Mouse (Mus musculus): ENCODE data around the gene Cebpg. TPM values are rescaled to one million over a fixed set of nuclear protein-coding genes. Genes with fewer than 3 reads are reported as not detected.

The Cebpg gene
- total RNA-seq, 1 experiment from 2014 or later: 69.0 TPM

- ATAC-seq (replicated peaks; ENCODE audit: insufficient number of reproducible peaks, low FRiP score, low TSS enrichment, poor library complexity, severe bottlenecking): no peak
Observed at GRCm38 (mm10) chr7:35029228-35029627, 27.1 kb downstream of the Cebpg start.

GRCm38 (mm10) chr7:35028559-35028958 lies 27.8 kb downstream of the Cebpg start:
- ATAC-seq (replicated peaks; ENCODE audit: insufficient number of reproducible peaks, low FRiP score, low TSS enrichment, poor library complexity, severe bottlenecking): no peak

- no peak for ATAC-seq (replicated peaks; ENCODE audit: insufficient number of reproducible peaks, low FRiP score, low TSS enrichment, poor library complexity, severe bottlenecking)
Observed at GRCm38 (mm10) chr7:35027801-35028420, 28.5 kb downstream of the Cebpg start.

GRCm38 (mm10) chr7:35026838-35027291 lies 29.5 kb downstream of the Cebpg start:
- ATAC-seq (replicated peaks; ENCODE audit: insufficient number of reproducible peaks, low FRiP score, low TSS enrichment, poor library complexity, severe bottlenecking): no peak

- no peak for ATAC-seq (replicated peaks; ENCODE audit: insufficient number of reproducible peaks, low FRiP score, low TSS enrichment, poor library complexity, severe bottlenecking)
Observed at GRCm38 (mm10) chr7:35026276-35026630, 30.1 kb downstream of the Cebpg start.

GRCm38 (mm10) chr7:35025409-35026275 lies 30.7 kb downstream of the Cebpg start:
- ATAC-seq (replicated peaks; ENCODE audit: insufficient number of reproducible peaks, low FRiP score, low TSS enrichment, poor library complexity, severe bottlenecking): peak; percentile 51; the same call in 1 of the 2 replicates

GRCm38 (mm10) chr7:35024426-35024825 lies 31.9 kb downstream of the Cebpg start:
- ATAC-seq (replicated peaks; ENCODE audit: insufficient number of reproducible peaks, low FRiP score, low TSS enrichment, poor library complexity, severe bottlenecking): no peak

GRCm38 (mm10) chr7:35023251-35023650 lies 33.1 kb downstream of the Cebpg start:
- ATAC-seq (replicated peaks; ENCODE audit: insufficient number of reproducible peaks, low FRiP score, low TSS enrichment, poor library complexity, severe bottlenecking): no peak

- no peak for ATAC-seq (replicated peaks; ENCODE audit: insufficient number of reproducible peaks, low FRiP score, low TSS enrichment, poor library complexity, severe bottlenecking)
Observed at GRCm38 (mm10) chr7:35021365-35021764, 35.0 kb downstream of the Cebpg start.

GRCm38 (mm10) chr7:35015252-35015651 lies 41.1 kb downstream of the Cebpg start:
- no peak for ATAC-seq (replicated peaks; ENCODE audit: insufficient number of reproducible peaks, low FRiP score, low TSS enrichment, poor library complexity, severe bottlenecking)

GRCm38 (mm10) chr7:35013228-35013627 lies 43.1 kb downstream of the Cebpg start:
- no peak for ATAC-seq (replicated peaks; ENCODE audit: insufficient number of reproducible peaks, low FRiP score, low TSS enrichment, poor library complexity, severe bottlenecking)

- no peak for ATAC-seq (replicated peaks; ENCODE audit: insufficient number of reproducible peaks, low FRiP score, low TSS enrichment, poor library complexity, severe bottlenecking)
Observed at GRCm38 (mm10) chr7:35006661-35007060, 49.7 kb downstream of the Cebpg start.

- no peak for ATAC-seq (replicated peaks; ENCODE audit: insufficient number of reproducible peaks, low FRiP score, low TSS enrichment, poor library complexity, severe bottlenecking)
Observed at GRCm38 (mm10) chr7:35003171-35003737, 53.1 kb downstream of the Cebpg start.

- ATAC-seq (replicated peaks; ENCODE audit: insufficient number of reproducible peaks, low FRiP score, low TSS enrichment, poor library complexity, severe bottlenecking): no peak
Observed at GRCm38 (mm10) chr7:35000839-35001238, 55.5 kb downstream of the Cebpg start.

Other genes starting within 250 kb of the Cebpg start
- not detected in 3 replicates for gene Chst8, start 243.9 kb downstream of the Cebpg start, total RNA-seq (2017)
- gene Pepd, start 144.2 kb downstream of the Cebpg start, total RNA-seq (2017): 41.3 to 56.2 TPM (median 52.8 TPM) in 3 replicates
- gene Cebpa, start 62.7 kb upstream of the Cebpg start, total RNA-seq (2017): 9.3 to 16.4 TPM (median 10.3 TPM) in 3 replicates
- gene Slc7a10, start 129.8 kb upstream of the Cebpg start, total RNA-seq (2017): not detected in 3 replicates
- gene Lrp3, start 158.9 kb upstream of the Cebpg start, total RNA-seq (2017): not detected in 3 replicates

Data from monocyte, adult 5-6 weeks (primary cell).